25 mouse cellular contexts compared by ENCODE assay signal in genomic region chr5:31987541-31988307, GRCm38 (mm10).
A peak's percentile ranks its signal among the peaks of the same experiment; 100 is the strongest.
DNase-seq lines count a peak whose midpoint lies in the region; ATAC-seq and TF ChIP-seq lines count a peak whose summit lies in the region.
"Had no signal": no experiment of that assay in that cellular context is flagged by ENCODE, and none has a peak within 500 bp of the region (broad histone marks: within the 10 kb centered on the region; RNA-seq: fewer than 3 reads in every experiment).

No protein-coding gene starts in this region.

- H3K27me3 ChIP-seq in kidney, adult 2 months (replicated peaks; ENCODE audit: control insufficient read depth, insufficient read depth, low read length): no peaks in the 10 kb centered on the region
- H3K27me3 ChIP-seq in kidney, embryonic 14.5 days (ENCODE audit: control insufficient read depth, insufficient read depth, low read length): no peaks in the 10 kb centered on the region
- no peaks in the 10 kb centered on the region for H3K27me3 ChIP-seq in intestine, embryonic 14.5 days (replicated peaks; ENCODE audit: control insufficient read depth, insufficient read depth, low read length)
- no peaks in the 10 kb centered on the region for H3K27me3 ChIP-seq in stomach, embryonic 16.5 days (ENCODE audit: control insufficient read depth, insufficient read depth, low read length)
- H3K27me3 ChIP-seq in midbrain, embryonic 11.5 days (ENCODE audit: control insufficient read depth, insufficient read depth, low read length): no peaks in the 10 kb centered on the region
- H3K27me3 ChIP-seq: limb, embryonic 15.5 days; neural tube, embryonic 13.5 days had no signal

- no peak overlapping the region for H3K27ac ChIP-seq in kidney, adult 2 months (ENCODE audit: insufficient read depth, low read depth, low read length)
- H3K27ac ChIP-seq in kidney, embryonic 14.5 days (ENCODE audit: low read depth, low read length): no peak overlapping the region
- peak overlapping the region; percentile 67; the same call in 1 of the 2 replicates for H3K27ac ChIP-seq in intestine, embryonic 14.5 days (ENCODE audit: low read depth)
- H3K27ac ChIP-seq in stomach, embryonic 16.5 days (ENCODE audit: low read length): peak overlapping the region; percentile 86
- no peak overlapping the region for H3K27ac ChIP-seq in midbrain, embryonic 11.5 days (ENCODE audit: low read depth, low read length)
- H3K27ac ChIP-seq: forebrain, embryonic 10.5 days; hindbrain, embryonic 10.5 days; left cerebral cortex, adult 2 months; limb, embryonic 15.5 days; neural tube, embryonic 13.5 days had no signal

- ATAC-seq in kidney, embryonic 14.5 days (ENCODE audit: low FRiP score, low TSS enrichment): no peak
- peak; percentile 64; the same call in 1 of the 2 replicates for ATAC-seq in intestine, embryonic 14.5 days (replicated peaks; ENCODE audit: low FRiP score, low TSS enrichment, low read depth)
- peak; percentile 82 for ATAC-seq in stomach, embryonic 16.5 days (ENCODE audit: insufficient read depth, low FRiP score)
- ATAC-seq in midbrain, embryonic 11.5 days (ENCODE audit: low FRiP score): no peak
- ATAC-seq: CD4-positive, CD25-positive, alpha-beta regulatory T cell, adult 4 months; hindbrain, embryonic 16.5 days; midbrain, embryonic 16.5 days had no signal

- 49% methylated on average over 11 of the region's 11 CpGs for WGBS in kidney, adult 2 months
- 86% methylated on average over 11 of the region's 11 CpGs for WGBS in kidney, embryonic 14.5 days
- 82% methylated on average over 11 of the region's 11 CpGs for WGBS in intestine, embryonic 14.5 days
- 65% methylated on average over 11 of the region's 11 CpGs for WGBS in stomach, embryonic 16.5 days
- 92% methylated on average over 11 of the region's 11 CpGs for WGBS in midbrain, embryonic 11.5 days

- peak; percentile 23 for DNase-seq in kidney, adult 2 months
- no peak for DNase-seq in intestine, embryonic 14.5 days (ENCODE audit: low spot score)
- DNase-seq in kidney, postnatal 14 days: peak; percentile 47
- no peak for DNase-seq in midbrain, embryonic 11.5 days (ENCODE audit: low spot score, missing footprints)
- no peak for DNase-seq in frontal cortex, adult 2 months (ENCODE audit: extremely low spot score in 1 of 2, low spot score in 1 of 2)
- DNase-seq: adrenal gland, postnatal 36 days; cerebellum, adult 9-10 months; gastrocnemius, postnatal 36 days; layer of hippocampus, adult 9-11 months; lung, postnatal 4 days; retina, postnatal 1 day; thymus, adult 2 months; thymus, postnatal 4 days had no signal

- H3K36me3 ChIP-seq in kidney, adult 2 months (ENCODE audit: control insufficient read depth, insufficient read depth, low read length): no peaks in the 10 kb centered on the region
- no peaks in the 10 kb centered on the region for H3K36me3 ChIP-seq in kidney, embryonic 14.5 days (ENCODE audit: control insufficient read depth, insufficient read depth, low read length)
- H3K36me3 ChIP-seq in intestine, embryonic 14.5 days (ENCODE audit: control insufficient read depth, insufficient read depth, low read length): no peaks in the 10 kb centered on the region
- H3K36me3 ChIP-seq in stomach, embryonic 16.5 days (ENCODE audit: control insufficient read depth, insufficient read depth, low read length): no peaks in the 10 kb centered on the region
- H3K36me3 ChIP-seq in midbrain, embryonic 11.5 days (ENCODE audit: control insufficient read depth, insufficient read depth, low read length): no peaks in the 10 kb centered on the region
- H3K36me3 ChIP-seq: forebrain, embryonic 10.5 days; hindbrain, embryonic 10.5 days; limb, embryonic 15.5 days; neural tube, embryonic 13.5 days had no signal

- no peaks in the 10 kb centered on the region for H3K9me3 ChIP-seq in kidney, embryonic 14.5 days (ENCODE audit: control insufficient read depth, low read length)
- H3K9me3 ChIP-seq in intestine, embryonic 14.5 days (ENCODE audit: control insufficient read depth, low read length): no peaks in the 10 kb centered on the region
- no peaks in the 10 kb centered on the region for H3K9me3 ChIP-seq in stomach, embryonic 16.5 days (replicated peaks; ENCODE audit: control insufficient read depth, low read length)
- no peaks in the 10 kb centered on the region for H3K9me3 ChIP-seq in midbrain, embryonic 11.5 days (ENCODE audit: control insufficient read depth, low read length)
- H3K9me3 ChIP-seq: forebrain, embryonic 10.5 days; hindbrain, embryonic 10.5 days; limb, embryonic 15.5 days; neural tube, embryonic 13.5 days had no signal

- H3K4me2 ChIP-seq in kidney, embryonic 14.5 days (replicated peaks; ENCODE audit: low read depth, low read length): no peak overlapping the region
- H3K4me2 ChIP-seq in intestine, embryonic 14.5 days (ENCODE audit: low read length): no peak overlapping the region; the same call in 1 of the 2 replicates
- H3K4me2 ChIP-seq in stomach, embryonic 16.5 days (ENCODE audit: low read depth, low read length): 0 out of 2 replicates have a peak overlapping the region, but pooled peaks have one; percentile 7
- H3K4me2 ChIP-seq in midbrain, embryonic 11.5 days: no peak overlapping the region
- H3K4me2 ChIP-seq: heart, embryonic 11.5 days; limb, embryonic 15.5 days; neural tube, embryonic 13.5 days had no signal

- H3K4me1 ChIP-seq in kidney, adult 2 months (ENCODE audit: control insufficient read depth, insufficient read depth, low read length): no peaks in the 10 kb centered on the region; the same call in 1 of the 2 replicates
- H3K4me1 ChIP-seq in kidney, embryonic 14.5 days (ENCODE audit: control insufficient read depth, insufficient read depth, low read length): no peaks in the 10 kb centered on the region
- H3K4me1 ChIP-seq in intestine, embryonic 14.5 days (replicated peaks; ENCODE audit: control insufficient read depth, insufficient read depth, low read length): no peaks in the 10 kb centered on the region
- H3K4me1 ChIP-seq in stomach, embryonic 16.5 days (ENCODE audit: control insufficient read depth, insufficient read depth, low read length): 0 out of 2 replicates have a peak, but pooled peaks cover 3% of the 10 kb centered on the region
- no peaks in the 10 kb centered on the region for H3K4me1 ChIP-seq in midbrain, embryonic 11.5 days (ENCODE audit: control insufficient read depth, insufficient read depth, low read length)
- H3K4me1 ChIP-seq: forebrain, embryonic 10.5 days; hindbrain, embryonic 10.5 days; neural tube, embryonic 13.5 days had no signal

- H3K4me3 ChIP-seq in kidney, adult 2 months (ENCODE audit: insufficient read depth, low read depth, low read length): no peak overlapping the region
- no peak overlapping the region for H3K4me3 ChIP-seq in kidney, embryonic 14.5 days (ENCODE audit: low read length)
- no peak overlapping the region for H3K4me3 ChIP-seq in intestine, embryonic 14.5 days (ENCODE audit: low read depth, low read length)
- no peak overlapping the region for H3K4me3 ChIP-seq in stomach, embryonic 16.5 days (replicated peaks; ENCODE audit: low read length)
- no peak overlapping the region for H3K4me3 ChIP-seq in midbrain, embryonic 11.5 days (ENCODE audit: low read depth, low read length)
- H3K4me3 ChIP-seq: forebrain, embryonic 10.5 days; hindbrain, embryonic 10.5 days; left cerebral cortex, adult 2 months; limb, embryonic 15.5 days; myocyte; neural tube, embryonic 13.5 days had no signal

- no peak for TF ChIP-seq POLR2A in kidney, adult 2 months (IDR thresholded peaks at IDR 0.05; ENCODE audit: low read depth, low read length)

- no peak for TF ChIP-seq CTCF in kidney, adult 2 months (conservative IDR thresholded peaks at IDR 0.05; ENCODE audit: insufficient read depth, insufficient read length, low read depth, low read length)

- H3K9ac ChIP-seq in kidney, embryonic 14.5 days (ENCODE audit: low read depth, low read length): no peak overlapping the region
- H3K9ac ChIP-seq in intestine, embryonic 14.5 days (ENCODE audit: low read length): no peak overlapping the region
- H3K9ac ChIP-seq in stomach, embryonic 16.5 days (ENCODE audit: low read length): peak overlapping the region; percentile 26
- no peak overlapping the region for H3K9ac ChIP-seq in midbrain, embryonic 11.5 days (ENCODE audit: low read length)
- H3K9ac ChIP-seq: limb, embryonic 15.5 days; neural tube, embryonic 13.5 days had no signal

Comparison
In these comparisons a context has a peak if more than half of its experiments do, and no peak if none do; other contexts are left out.
1. DNase-seq: peak in kidney, adult 2 months (single experiment) and kidney, postnatal 14 days (single experiment); none in intestine, embryonic 14.5 days (single experiment), midbrain, embryonic 11.5 days (single experiment) and frontal cortex, adult 2 months (0 of 2).
2. H3K27ac ChIP-seq: peak in intestine, embryonic 14.5 days (single experiment) and stomach, embryonic 16.5 days (single experiment); none in kidney, adult 2 months (single experiment), kidney, embryonic 14.5 days (single experiment) and midbrain, embryonic 11.5 days (single experiment).
3. ATAC-seq: peak in intestine, embryonic 14.5 days (single experiment) and stomach, embryonic 16.5 days (single experiment); none in kidney, embryonic 14.5 days (single experiment) and midbrain, embryonic 11.5 days (single experiment).